Mouse (Mus musculus) testis, adult 2 months (tissue): ENCODE data around the gene Tsc22d1. TPM values are rescaled to one million over a fixed set of nuclear protein-coding genes. Genes with fewer than 3 reads are reported as not detected.

Experiments used
- H3K27ac ChIP-seq: fragments of 200-500 bp; 2 replicates; pipeline ENCODE4 v1.5.1; 2012; ENCODE audit warnings: low read depth, low read length; ENCODE audit not compliant: control insufficient read depth, insufficient read depth
- H3K27me3 ChIP-seq: fragments of 200-500 bp; 2 replicates; pipeline ENCODE4 v1.6.1; 2012; ENCODE audit warnings: mild to moderate bottlenecking, low read length, moderate library complexity; ENCODE audit not compliant: control insufficient read depth, insufficient read depth
- H3K36me3 ChIP-seq: fragments of 200-500 bp; 2 replicates; pipeline ENCODE4 v1.6.1; 2012; ENCODE audit warnings: mild to moderate bottlenecking, low read length; ENCODE audit not compliant: control insufficient read depth, insufficient read depth
- H3K4me1 ChIP-seq: fragments of 200-500 bp; 2 replicates; pipeline ENCODE4 v1.6.1; 2012; ENCODE audit warnings: low read length; ENCODE audit not compliant: control insufficient read depth, insufficient read depth
- H3K4me3 ChIP-seq: fragments of 200-500 bp; 2 replicates; pipeline ENCODE4 v1.5.1; 2012; ENCODE audit warnings: low read depth, mild to moderate bottlenecking, low read length, moderate library complexity, mixed read lengths; ENCODE audit not compliant: control insufficient read depth
- CTCF ChIP-seq: fragments of 200-500 bp; IDR thresholded peaks from 2 replicates; pipeline ENCODE4 v1.5.1; 2012; ENCODE audit warnings: low read depth, mild to moderate bottlenecking, inconsistent platforms, low read length, moderate library complexity; ENCODE audit not compliant: control insufficient read depth, insufficient read depth, insufficient replicate concordance
- POLR2A ChIP-seq: fragments of 200-500 bp; IDR thresholded peaks from 2 replicates; pipeline ENCODE4 v1.6.1; 2012; ENCODE audit warnings: low read depth, mild to moderate bottlenecking, inconsistent platforms, low read length, moderate library complexity; ENCODE audit not compliant: control insufficient read depth
- polyA plus RNA-seq: library from polyadenylated mRNA; depleted of rRNA; stranded (reverse); fragments of >200 nt; gene quantifications from 2 replicates; pipeline ENCODE4 v1.2.3, GENCODE M21; 2012; rRNA removed

The Tsc22d1 gene
- polyA plus RNA-seq, 1 experiment, result 198 TPM

DNA sequence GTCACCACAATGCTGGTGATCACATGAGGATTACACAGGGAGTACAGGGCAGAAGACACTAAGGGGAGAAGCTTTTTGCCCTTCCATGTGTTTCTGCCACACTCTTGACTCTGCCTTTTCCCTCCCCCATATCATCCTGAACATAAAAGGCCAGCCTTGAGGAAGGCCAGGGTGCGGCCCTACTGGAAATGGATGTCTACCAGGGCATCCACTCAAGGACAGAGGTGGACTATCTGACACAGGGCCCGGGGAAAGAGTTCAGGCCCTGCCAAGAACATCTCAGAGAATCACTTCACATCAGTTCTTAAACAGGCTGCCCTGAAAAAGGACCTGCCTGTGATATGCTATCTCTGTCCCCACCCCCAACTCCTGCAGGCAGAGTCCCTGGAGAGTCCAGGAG is 126.6 kb downstream of the Tsc22d1 start:
- Histone ChIP-seq H3K4me1 (peaks cover 3% of the 10 kb centered on the region; the same call in 1 of the 2 replicates), H3K36me3 (no peaks in the 10 kb centered on the region), H3K4me3 (no peak overlapping the region), H3K27me3 (no peaks in the 10 kb centered on the region), H3K27ac (0 out of 2 replicates have a peak overlapping the region, but pooled peaks have one; percentile 2)
- TF ChIP-seq CTCF (no peak), POLR2A (no peak)

DNA sequence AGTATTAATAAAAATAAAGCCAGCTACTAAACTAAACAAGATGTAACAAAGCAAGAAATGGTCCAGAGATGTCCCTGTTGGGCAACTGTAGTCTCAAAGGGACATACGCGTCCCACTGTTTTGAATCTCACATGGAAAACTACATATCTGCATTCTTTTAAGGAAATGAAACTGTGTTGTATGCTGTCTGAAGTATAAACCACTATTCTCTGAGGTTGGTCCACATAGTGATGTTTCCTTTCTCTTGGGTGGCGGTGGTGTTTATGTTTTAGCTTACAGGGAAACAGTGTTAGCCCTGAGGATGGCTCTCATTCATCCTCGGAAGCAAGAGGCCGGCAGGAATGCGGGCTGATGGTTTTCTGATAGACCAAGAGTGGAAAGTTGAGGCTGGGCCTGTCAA is 129.4 kb downstream of the Tsc22d1 start:
- Histone ChIP-seq H3K27me3 (no peaks in the 10 kb centered on the region), H3K4me1 (peaks cover 3% of the 10 kb centered on the region; the same call in 1 of the 2 replicates), H3K27ac (no peak overlapping the region), H3K4me3 (no peak overlapping the region), H3K36me3 (no peaks in the 10 kb centered on the region)
- no peak for TF ChIP-seq CTCF
- TF ChIP-seq POLR2A, result no peak

DNA sequence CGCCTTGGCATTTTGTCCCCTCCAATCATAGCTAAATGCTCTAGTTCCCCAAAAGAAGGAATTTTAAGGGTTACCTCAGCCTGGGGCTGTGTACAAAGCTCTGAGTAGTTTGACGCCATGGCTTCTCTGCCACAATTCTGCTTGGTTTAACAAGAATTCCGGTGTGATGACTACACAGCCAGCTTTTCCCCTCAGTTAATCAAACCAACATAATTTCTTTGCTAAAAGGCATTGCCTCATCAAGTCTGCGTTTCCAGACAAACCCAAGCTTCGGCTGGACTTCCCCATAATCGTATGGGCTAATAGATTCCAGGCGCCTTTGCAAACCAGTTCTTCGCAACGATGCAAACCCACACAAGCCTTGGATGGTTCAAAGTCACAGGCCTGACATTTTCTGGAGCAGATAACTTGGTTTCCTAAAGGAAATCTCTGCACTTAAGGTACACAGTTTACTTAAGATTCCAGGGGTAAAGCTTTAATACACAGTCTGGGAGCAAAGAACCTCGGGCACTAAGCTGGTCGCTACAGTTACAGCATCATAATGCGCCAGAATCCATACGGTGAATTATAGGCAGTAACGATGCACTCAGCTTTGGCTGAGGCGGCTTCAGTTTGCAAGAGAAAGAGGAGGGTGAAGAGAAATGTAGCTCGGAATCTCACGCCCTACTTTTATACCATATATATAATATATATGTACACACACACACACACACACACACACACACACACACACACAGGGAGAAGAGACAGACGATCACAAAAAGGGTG is 140.7 kb downstream of the Tsc22d1 start:
- Histone ChIP-seq H3K4me3 (peak overlapping the region; percentile 83), H3K27ac (no peak overlapping the region), H3K4me1 (peaks cover 13% of the 10 kb centered on the region), H3K27me3 (no peaks in the 10 kb centered on the region), H3K36me3 (no peaks in the 10 kb centered on the region)
- no peak for TF ChIP-seq CTCF
- TF ChIP-seq POLR2A, result no peak

DNA sequence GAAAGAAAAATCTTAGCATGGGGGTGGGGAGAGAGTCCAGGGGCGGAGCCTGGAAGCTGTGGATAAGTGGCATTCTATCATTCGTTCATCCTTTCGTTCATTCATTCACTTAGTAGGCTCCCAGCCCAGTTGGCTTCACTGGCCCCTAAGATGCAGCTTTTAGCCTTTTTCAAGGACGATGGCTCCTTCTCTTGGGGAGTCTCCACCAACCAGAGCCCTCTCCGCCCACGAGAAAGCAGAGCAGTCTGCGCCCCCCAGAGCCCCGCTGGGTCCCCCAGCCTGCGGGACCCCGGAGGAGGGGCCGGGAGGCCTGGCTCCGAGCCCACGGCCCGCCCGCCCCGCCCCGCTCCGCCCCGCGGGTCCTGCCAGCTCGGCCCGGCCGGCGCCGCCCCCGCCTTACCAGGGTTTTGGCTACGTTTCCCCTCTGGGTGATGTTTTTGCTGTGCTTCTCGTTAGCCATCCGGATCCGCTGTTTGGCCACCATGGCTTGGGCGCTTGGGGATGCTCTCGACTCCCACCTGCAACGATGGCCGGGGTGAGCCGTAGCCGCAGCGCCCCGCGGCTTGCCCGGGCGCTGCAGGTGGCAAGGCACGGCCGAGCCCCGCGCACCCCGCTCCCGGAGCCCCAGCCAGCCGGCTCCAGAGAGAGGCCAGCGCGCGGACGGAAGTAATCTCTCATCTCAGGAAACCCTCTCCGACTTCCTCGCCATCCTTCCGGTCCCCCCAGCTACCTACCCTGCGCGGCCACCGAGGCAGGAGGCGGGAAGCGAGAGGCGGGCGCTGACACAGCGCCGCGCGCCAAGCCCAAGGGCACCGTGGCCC is 141.5 kb downstream of the Tsc22d1 start:
- TF ChIP-seq POLR2A (0 out of 2 replicates have a peak, but pooled peaks have one; percentile 19), CTCF (no peak)
- Histone ChIP-seq H3K4me3 (peak overlapping the region; percentile 83), H3K27me3 (no peaks in the 10 kb centered on the region), H3K36me3 (no peaks in the 10 kb centered on the region), H3K27ac (peak overlapping the region; percentile 72), H3K4me1 (peaks cover 13% of the 10 kb centered on the region)

DNA sequence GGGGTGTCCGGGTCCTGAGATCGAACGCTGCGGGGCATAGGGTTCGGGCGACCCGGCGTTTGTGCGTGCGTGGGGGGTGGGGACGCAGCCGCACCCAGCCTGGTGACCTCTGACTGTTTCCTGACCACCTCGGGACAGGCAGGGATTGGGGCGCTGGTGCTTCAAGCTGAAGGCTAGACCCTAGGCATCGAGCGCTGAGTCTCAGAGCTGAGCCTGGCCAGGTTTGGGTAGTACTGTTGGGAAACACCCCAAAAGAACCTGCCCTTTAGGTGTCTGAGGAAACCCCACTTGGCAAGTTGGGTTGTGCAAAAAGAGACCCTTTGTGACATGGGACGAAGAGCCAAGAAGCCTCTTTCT is 142.1 kb downstream of the Tsc22d1 start, which contains the start of gene Serp2:
Gene Serp2, minus strand, starts transcription at position 38 of the 357 bp plus-strand sequence.
- Histone ChIP-seq H3K36me3 (no peaks in the 10 kb centered on the region), H3K4me3 (peak within 1 kb of the TSS; percentile 83), H3K4me1 (peaks cover 13% of the 10 kb centered on the region), H3K27me3 (no peaks in the 10 kb centered on the region), H3K27ac (peak within 1 kb of the TSS; percentile 72)
- TF ChIP-seq CTCF (no peak), POLR2A (no peak)

Other genes with a start within 250 kb of the Tsc22d1 start
- gene Serp2, start 141.9 kb downstream of the Tsc22d1 start, polyA plus RNA-seq, result 73.8 and 80.3 TPM in 2 replicates